Mouse (Mus musculus): ENCODE measurements around the gene Hoxa9.

DNA sequence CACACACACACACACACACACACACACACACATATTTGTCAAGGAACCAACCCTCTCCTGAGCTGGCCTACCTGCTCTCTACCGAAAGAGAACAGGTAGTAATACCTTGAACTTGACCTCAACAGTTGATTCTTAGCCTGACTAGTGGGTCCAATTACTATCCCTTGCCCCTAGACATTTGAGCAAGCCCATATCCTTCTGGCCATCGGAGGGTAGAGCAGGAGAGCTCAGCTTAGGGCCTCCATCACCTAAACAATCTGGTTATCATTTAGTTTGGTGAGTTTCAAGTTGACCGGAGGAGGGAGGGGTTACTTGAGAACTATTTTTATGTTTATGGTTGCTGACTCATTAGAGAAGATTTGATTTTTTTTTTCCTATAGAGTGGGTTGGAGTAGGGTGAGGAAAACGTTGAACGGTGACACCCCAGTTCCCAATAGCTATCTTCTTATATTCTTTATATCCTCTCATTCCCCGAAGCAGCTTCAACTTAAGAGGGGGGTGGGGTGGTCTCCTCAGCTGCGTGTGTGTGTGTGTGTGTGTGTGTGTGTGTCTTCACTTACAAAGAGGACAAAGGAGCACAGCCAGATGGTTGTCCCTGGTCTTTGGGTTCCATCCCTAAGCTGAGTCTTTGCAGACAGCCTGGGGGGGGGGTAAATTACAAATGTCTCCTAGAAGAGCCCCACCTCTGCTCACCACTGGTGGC lies 20.4 kb upstream of the Hoxa9 start:
- no peak for TF ChIP-seq CTCF (IDR thresholded peaks at IDR 0.05; ENCODE audit: insufficient read depth, low read depth, low read length)
- TF ChIP-seq POLR2A (IDR thresholded peaks at IDR 0.05; ENCODE audit: insufficient read depth, low read depth, low read length): no peak

Data from olfactory bulb, adult 2 months (tissue).